Mouse (Mus musculus) G1E (cell line): ENCODE results near the gene Retreg2.

Experiments
- CTCF ChIP-seq: IDR thresholded peaks from 2 replicates; pipeline ENCODE4 v1.5.1; 2012; ENCODE audit warnings: low read depth, low read length, inconsistent platforms, mixed read lengths
- GATA1 ChIP-seq: IDR thresholded peaks from 2 replicates; pipeline ENCODE4 v1.6.1; 2012; ENCODE audit warnings: borderline replicate concordance, low read length, inconsistent platforms, mixed read lengths
- TAL1 ChIP-seq: conservative IDR thresholded peaks from 2 replicates; pipeline ENCODE4 v1.6.1; 2012; ENCODE audit warnings: low read depth, low read length, inconsistent platforms, mixed read lengths

GRCm38 (mm10) chr1:75179334-75180104 is 36.9 kb downstream of the Retreg2 start:
- TF ChIP-seq CTCF (no peak), GATA1 (no peak), TAL1 (peak; percentile 47; the same call in 1 of the 2 replicates)
